7 mouse cellular contexts compared by ENCODE assay signal in genomic region chrX:155216271-155216670, GRCm38 (mm10). TPM values are rescaled to one million over a fixed set of nuclear protein-coding genes. Genes with fewer than 3 reads are reported as not detected.
DNase-seq lines count a peak whose midpoint lies in the region; ATAC-seq lines count a peak whose summit lies in the region.

Gene Sat1, minus strand, starts transcription at chrX:155216449.

- no peaks in the 10 kb centered on the region for H3K36me3 ChIP-seq in intestine, embryonic 16.5 days (ENCODE audit: control insufficient read depth, insufficient read depth, low read length)
- no peaks in the 10 kb centered on the region for H3K36me3 ChIP-seq in midbrain, embryonic 11.5 days (ENCODE audit: control insufficient read depth, insufficient read depth, low read length)

- intact Hi-C loops in left cerebral cortex, postnatal 36 days (cut with DNase I): loop anchor here (5.0 kb wide), 1 partner anchor 69 kb away; no protein-coding TSS in a partner anchor

- ATAC-seq in intestine, embryonic 16.5 days: peak; percentile 98
- peak; percentile 99 for ATAC-seq in midbrain, embryonic 11.5 days (ENCODE audit: low FRiP score)

- peak within 1 kb of the TSS; percentile 40 for H3K4me2 ChIP-seq in intestine, embryonic 16.5 days (ENCODE audit: low read depth, low read length)
- H3K4me2 ChIP-seq in midbrain, embryonic 11.5 days: peak within 1 kb of the TSS; percentile 44

- peak; percentile 96 for DNase-seq in adrenal gland, adult 2 months
- peak; percentile 73 for DNase-seq in embryo, embryonic 11.5 days (ENCODE audit: low read depth, low spot score)
- DNase-seq in gastrocnemius, postnatal 4 days (ENCODE audit: low spot score in 2 of 2): peak; percentile 70 to 88
- peak; percentile 84 to 88 for DNase-seq in left cerebral cortex, postnatal 36 days (ENCODE audit: low spot score in 2 of 2)
- DNase-seq in midbrain, embryonic 11.5 days (ENCODE audit: low spot score, missing footprints): peak; percentile 96
- DNase-seq in skeletal muscle tissue, adult 2 months (ENCODE audit: low read depth, low spot score): peak; percentile 91

- H3K27ac ChIP-seq in intestine, embryonic 16.5 days (ENCODE audit: low read length): peak within 1 kb of the TSS; percentile 89
- H3K27ac ChIP-seq in midbrain, embryonic 11.5 days (ENCODE audit: low read depth, low read length): no peak within 1 kb of the TSS

- peak within 1 kb of the TSS; percentile 61 for H3K4me3 ChIP-seq in intestine, embryonic 16.5 days (ENCODE audit: low read length)
- H3K4me3 ChIP-seq in midbrain, embryonic 11.5 days (ENCODE audit: low read depth, low read length): peak within 1 kb of the TSS; percentile 41

- 16% methylated on average over 26 of the region's 26 CpGs for WGBS in intestine, embryonic 16.5 days
- WGBS in midbrain, embryonic 11.5 days: 13% methylated on average over 26 of the region's 26 CpGs

- no peaks in the 10 kb centered on the region for H3K27me3 ChIP-seq in intestine, embryonic 16.5 days (replicated peaks; ENCODE audit: control insufficient read depth, insufficient read depth, low read length)
- H3K27me3 ChIP-seq in midbrain, embryonic 11.5 days (ENCODE audit: control insufficient read depth, insufficient read depth, low read length): no peaks in the 10 kb centered on the region

- H3K9me3 ChIP-seq in intestine, embryonic 16.5 days (ENCODE audit: control insufficient read depth, low read length): no peaks in the 10 kb centered on the region
- no peaks in the 10 kb centered on the region for H3K9me3 ChIP-seq in midbrain, embryonic 11.5 days (ENCODE audit: control insufficient read depth, low read length)

- H3K9ac ChIP-seq in intestine, embryonic 16.5 days (ENCODE audit: low read depth, low read length): peak within 1 kb of the TSS; percentile 73
- H3K9ac ChIP-seq in midbrain, embryonic 11.5 days (ENCODE audit: low read length): peak within 1 kb of the TSS; percentile 60

- H3K4me1 ChIP-seq in intestine, embryonic 16.5 days (ENCODE audit: control insufficient read depth, insufficient read depth, low read length): no peaks in the 10 kb centered on the region
- H3K4me1 ChIP-seq in midbrain, embryonic 11.5 days (ENCODE audit: control insufficient read depth, insufficient read depth, low read length): no peaks in the 10 kb centered on the region

RNA-seq across cellular contexts. Expression of gene Sat1, which starts in this region (rescaled TPM):
- 100 to 1,000 TPM; 103 to 117 TPM for total RNA-seq in adrenal gland, adult 2 months (2021)
- polyA plus RNA-seq in adrenal gland, adult 2 months (2012; rRNA removed): 8.5 and 9.5 TPM in 2 replicates
- total RNA-seq in gastrocnemius, postnatal 4 days (2021): 10 to 100 TPM; 25.5 to 39.9 TPM
- 327 and 371 TPM in 2 replicates for polyA plus RNA-seq in intestine, embryonic 16.5 days (2015; fragmentation: Nextera tagmentation; extraction: Ambion mirVana)
- 10 to 100 TPM; 60.9 to 66.2 TPM for total RNA-seq in left cerebral cortex, postnatal 36 days (2021)
- polyA plus RNA-seq in midbrain, embryonic 11.5 days (2014; fragmentation: Nextera tagmentation; extraction: Ambion mirVana): 83.3 and 87.5 TPM in 2 replicates
